Mouse (Mus musculus): ENCODE measurements at regions not wholly inside any gene's neighbourhood (a gene's known extent, or its start where the extent isn't known, plus 50 kb on each side); places are given as distances from the start of the nearest gene placed in this dataset.

DNA sequence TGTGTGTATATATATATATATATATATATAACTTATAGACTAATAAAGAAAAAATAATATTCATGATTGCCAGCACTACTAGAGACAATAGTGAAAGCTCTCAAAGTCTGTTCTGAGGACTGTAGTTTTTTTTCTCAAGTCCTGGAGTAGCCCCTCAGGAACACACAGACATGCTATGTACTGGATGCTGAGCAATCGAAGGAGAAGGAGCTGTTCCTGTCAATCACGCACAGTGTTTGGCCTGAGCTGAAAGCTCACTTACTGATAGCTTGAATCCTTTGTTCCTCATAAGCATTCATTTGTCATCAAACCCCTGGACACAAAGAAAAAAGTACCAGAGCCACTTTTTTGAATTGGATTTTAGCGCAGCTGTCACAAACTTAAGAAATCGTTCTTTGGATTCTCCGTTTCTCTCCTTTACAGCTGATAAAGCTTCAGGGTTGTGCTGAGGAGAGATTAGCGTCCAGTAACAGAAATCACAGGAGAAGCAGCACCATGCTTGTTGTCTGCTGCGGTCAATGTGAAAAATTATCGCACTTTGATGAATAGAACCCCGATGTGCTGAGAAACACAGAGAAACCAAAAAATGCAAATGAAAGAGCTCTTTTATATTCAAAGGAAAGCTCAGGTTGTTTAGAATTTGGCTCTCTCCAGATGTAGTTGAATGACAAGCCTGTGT is 702.2 kb upstream of the Tyrp1 start:
- DNase-seq (ENCODE audit: low spot score in 2 of 2): no peak

DNA sequence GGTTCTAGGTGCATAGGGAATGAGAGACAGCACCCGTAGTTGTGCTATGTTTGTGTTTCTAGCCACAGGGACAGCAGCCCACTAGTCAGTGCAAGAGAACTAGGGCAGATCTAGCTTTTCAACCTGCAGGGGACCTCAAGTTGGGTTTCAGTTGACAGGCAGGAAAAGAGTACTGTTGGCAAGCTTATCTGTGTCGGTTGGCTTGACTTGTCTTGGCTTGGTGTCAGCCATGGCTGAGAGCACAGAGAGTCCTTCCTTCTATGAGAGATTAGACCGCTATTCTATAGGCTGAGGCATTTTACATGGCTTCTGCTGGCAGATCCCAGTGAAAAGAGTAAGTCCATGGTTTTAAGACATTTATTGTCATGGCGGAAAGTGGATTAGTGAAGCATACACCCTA is 693.7 kb upstream of the Tyrp1 start:
- DNase-seq (ENCODE audit: low spot score in 2 of 2): no peak

DNA sequence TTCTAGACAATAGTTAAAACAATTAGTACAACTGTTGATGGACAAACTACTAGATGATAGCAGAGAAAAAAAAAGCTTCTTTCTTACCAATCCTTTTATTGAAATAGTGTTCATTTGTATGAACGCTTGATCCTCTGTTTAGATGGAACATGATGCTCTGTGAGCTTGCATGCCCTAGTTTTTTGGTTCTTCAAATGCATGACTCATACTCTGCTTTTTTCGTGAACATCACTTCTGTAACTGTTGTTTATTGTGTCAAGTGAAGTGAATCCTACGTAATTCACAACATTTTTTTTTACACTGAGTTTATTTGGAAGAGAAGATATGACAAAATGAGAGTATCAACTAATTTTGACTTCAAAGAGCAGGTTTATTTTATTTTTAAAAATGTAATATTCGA is 674.1 kb upstream of the Tyrp1 start:
- no peak for DNase-seq (ENCODE audit: low spot score in 2 of 2)

- DNase-seq (ENCODE audit: low spot score in 2 of 2): no peak
Observed at GRCm38 (mm10) chr4:80173229-80173628, 660.7 kb upstream of the Tyrp1 start.

DNA sequence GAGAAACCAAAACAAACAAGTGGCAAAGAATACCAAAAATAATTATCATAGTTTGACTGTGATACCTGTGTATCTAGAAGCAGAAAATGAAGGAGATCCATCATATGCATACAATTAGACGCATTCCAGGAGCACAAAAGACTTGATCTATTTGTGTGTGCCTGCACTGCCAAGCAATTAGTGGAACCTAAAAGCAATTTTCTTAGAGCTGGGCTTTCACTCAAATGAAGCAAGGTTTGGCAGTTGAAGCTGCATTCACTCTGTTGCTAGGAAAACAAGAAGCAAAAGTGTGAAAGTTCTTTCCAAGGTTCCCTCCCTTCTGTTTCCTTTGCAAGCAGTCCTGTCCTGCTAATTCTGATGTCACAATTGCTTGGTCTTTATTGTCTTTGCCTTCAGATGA is 631.7 kb upstream of the Tyrp1 start:
- no peak for DNase-seq (ENCODE audit: low spot score in 2 of 2)

DNA sequence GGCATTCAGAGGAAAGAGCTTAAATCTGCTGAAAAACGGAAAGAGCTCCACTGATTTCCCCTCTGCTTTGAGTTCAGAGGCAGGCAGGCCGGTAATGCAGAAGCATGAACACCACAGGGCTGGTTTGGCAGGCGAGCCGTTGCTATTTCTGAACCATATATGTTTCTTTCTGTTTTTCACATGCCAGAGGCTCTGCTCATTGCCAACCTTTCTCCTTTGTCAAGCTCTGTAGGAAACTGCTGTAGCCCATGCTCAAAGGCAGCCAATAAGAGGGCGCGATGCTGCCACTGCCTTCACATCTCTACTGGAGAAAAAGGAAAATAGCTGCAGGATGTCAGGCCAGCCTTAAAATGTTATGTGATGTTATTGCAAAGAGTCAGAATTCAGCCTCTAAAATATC is 630.0 kb upstream of the Tyrp1 start:
- peak; percentile 28 to 54 for DNase-seq (ENCODE audit: low spot score in 2 of 2)

- no peak for DNase-seq (ENCODE audit: low spot score in 2 of 2)
Observed at GRCm38 (mm10) chr4:80204374-80204773, 629.5 kb upstream of the Tyrp1 start.
